Mouse (Mus musculus): ENCODE data around the gene AC161166.1.

DNA sequence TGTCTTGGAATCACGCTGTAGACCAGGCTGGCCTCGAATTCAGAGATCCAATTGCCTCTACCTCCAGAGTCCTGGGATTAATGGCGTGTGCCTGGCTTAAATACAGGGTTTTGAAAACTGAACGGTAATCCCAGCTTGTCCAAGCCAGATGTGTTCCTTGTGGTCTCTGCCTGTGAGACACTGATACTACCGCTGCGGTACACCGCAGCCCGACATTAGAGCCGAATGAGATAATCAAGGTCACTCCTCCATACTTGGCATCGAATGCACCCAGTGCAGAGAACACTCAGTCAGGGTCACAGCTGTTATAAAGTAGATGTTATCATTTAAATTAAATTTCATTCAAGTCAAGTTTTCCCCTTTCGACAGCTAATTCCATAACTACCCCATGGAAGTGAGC, 16.6 kb upstream of the AC161166.1 start:
- TF ChIP-seq CTCF (IDR thresholded peaks at IDR 0.05 in 2 of 3, conservative IDR thresholded peaks at IDR 0.05 in 1 of 3; ENCODE audit: control insufficient read depth in 1 of 3, insufficient read depth in 1 of 3, low read depth in 2 of 3, low read length in 3 of 3, poor library complexity in 1 of 3, severe bottlenecking in 1 of 3): no peak
- TF ChIP-seq ETS1 (IDR thresholded peaks at IDR 0.05; ENCODE audit: low read depth, low read length): peak; percentile 96
- peak; percentile 94 for TF ChIP-seq MAFK (IDR thresholded peaks at IDR 0.05; ENCODE audit: borderline replicate concordance, low read depth, low read length)
- TF ChIP-seq POLR2A (IDR thresholded peaks at IDR 0.05; ENCODE audit: control insufficient read depth in 1 of 2, insufficient read depth in 1 of 2, low read depth in 1 of 2, low read length in 2 of 2, poor library complexity in 1 of 2): no peak
- peak; percentile 99 for TF ChIP-seq RCOR1 (IDR thresholded peaks at IDR 0.05; ENCODE audit: low read depth, low read length)
- TF ChIP-seq UBTF (IDR thresholded peaks at IDR 0.05; ENCODE audit: borderline replicate concordance, insufficient read depth, low read depth, low read length): no peak
- TF ChIP-seq RAD21 (IDR thresholded peaks at IDR 0.05; ENCODE audit: low read depth, low read length): no peak
- peak; percentile 97 for TF ChIP-seq TCF12 (IDR thresholded peaks at IDR 0.05; ENCODE audit: low read depth, low read length)
